Mouse (Mus musculus): ENCODE measurements around the gene Bcat2. TPM values are rescaled to one million over a fixed set of nuclear protein-coding genes. Genes with fewer than 3 reads are reported as not detected.

Bcat2 gene
- polyA plus RNA-seq, 1 experiment from 2014 or later, result 47.3 TPM

- DNase-seq (ENCODE audit: low spot score) (no peak), ATAC-seq (replicated peaks; ENCODE audit: insufficient number of reproducible peaks, low FRiP score, low TSS enrichment, low read depth) (no peak)
- H3K4me3 ChIP-seq (ENCODE audit: low read depth, low read length), result no peak overlapping the region
- peaks cover 5% of the 10 kb centered on the region; the same call in 1 of the 2 replicates for H3K27me3 ChIP-seq (ENCODE audit: control insufficient read depth, insufficient read depth, low read length)
- no peak overlapping the region for H3K9ac ChIP-seq (replicated peaks; ENCODE audit: low read length)
- no peak overlapping the region for H3K4me2 ChIP-seq (ENCODE audit: low read depth, low read length)
- H3K27ac ChIP-seq (replicated peaks; ENCODE audit: low read depth, low read length), result no peak overlapping the region
- H3K36me3 ChIP-seq (replicated peaks; ENCODE audit: control insufficient read depth, insufficient read depth, low read depth, low read length), result no peaks in the 10 kb centered on the region
- H3K9me3 ChIP-seq (replicated peaks; ENCODE audit: control insufficient read depth, low read length), result no peaks in the 10 kb centered on the region
- no peaks in the 10 kb centered on the region; the same call in 1 of the 2 replicates for H3K4me1 ChIP-seq (ENCODE audit: control insufficient read depth, insufficient read depth, low read length)
- WGBS, result 83% methylated on average over 15 of the region's 15 CpGs
Observed at GRCm38 (mm10) chr7:45635711-45636688, 66.0 kb downstream of the Bcat2 start.

DNA sequence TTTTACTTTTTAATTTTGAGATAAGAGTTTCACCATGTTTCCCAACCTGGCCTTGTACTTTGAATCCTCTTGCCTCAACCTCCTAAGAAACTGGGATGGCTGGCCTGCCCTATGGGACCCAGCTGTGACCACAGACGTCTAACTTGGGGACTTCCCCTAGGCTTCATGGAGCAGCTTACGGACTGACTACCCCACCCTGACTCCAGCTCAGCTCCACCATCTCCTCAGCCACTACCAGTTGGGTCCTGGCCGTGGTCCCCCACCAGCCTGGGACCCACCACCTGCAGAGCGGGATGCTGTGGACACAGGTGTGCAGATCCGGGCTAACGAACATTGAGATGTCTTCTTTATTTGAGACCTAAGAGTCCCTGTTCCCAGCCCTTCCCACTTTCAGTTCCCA is 67.8 kb downstream of the Bcat2 start:
- Histone ChIP-seq H3K4me1 (ENCODE audit: control insufficient read depth, insufficient read depth, low read length) (no peaks in the 10 kb centered on the region), H3K27ac (replicated peaks; ENCODE audit: low read depth, low read length) (no peak overlapping the region), H3K9me3 (replicated peaks; ENCODE audit: control insufficient read depth, low read length) (no peaks in the 10 kb centered on the region), H3K4me3 (ENCODE audit: low read depth, low read length) (no peak overlapping the region), H3K27me3 (ENCODE audit: control insufficient read depth, insufficient read depth, low read length) (no peaks in the 10 kb centered on the region), H3K4me2 (ENCODE audit: low read depth, low read length) (no peak overlapping the region), H3K36me3 (replicated peaks; ENCODE audit: control insufficient read depth, insufficient read depth, low read depth, low read length) (no peaks in the 10 kb centered on the region), H3K9ac (replicated peaks; ENCODE audit: low read length) (no peak overlapping the region)
- DNase-seq (ENCODE audit: low spot score), result no peak
- 90% methylated on average over 6 of the region's 6 CpGs for WGBS
- no peak for ATAC-seq (replicated peaks; ENCODE audit: insufficient number of reproducible peaks, low FRiP score, low TSS enrichment, low read depth)

- Histone ChIP-seq H3K36me3 (replicated peaks; ENCODE audit: control insufficient read depth, insufficient read depth, low read depth, low read length) (no peaks in the 10 kb centered on the region), H3K4me2 (ENCODE audit: low read depth, low read length) (peak overlapping the region; percentile 2; the same call in 1 of the 2 replicates), H3K4me1 (ENCODE audit: control insufficient read depth, insufficient read depth, low read length) (no peaks in the 10 kb centered on the region), H3K9ac (replicated peaks; ENCODE audit: low read length) (no peak overlapping the region), H3K9me3 (replicated peaks; ENCODE audit: control insufficient read depth, low read length) (no peaks in the 10 kb centered on the region), H3K27me3 (ENCODE audit: control insufficient read depth, insufficient read depth, low read length) (no peaks in the 10 kb centered on the region), H3K27ac (replicated peaks; ENCODE audit: low read depth, low read length) (no peak overlapping the region), H3K4me3 (ENCODE audit: low read depth, low read length) (0 out of 2 replicates have a peak overlapping the region, but pooled peaks have one; percentile 1)
- WGBS, result 17% methylated on average over 29 of the region's 29 CpGs
- ATAC-seq (replicated peaks; ENCODE audit: insufficient number of reproducible peaks, low FRiP score, low TSS enrichment, low read depth) (peak; percentile 84), DNase-seq (ENCODE audit: low spot score) (peak; percentile 99)
Observed at GRCm38 (mm10) chr7:45638623-45639401, 68.9 kb downstream of the Bcat2 start.

Other genes with a start within 250 kb of the Bcat2 start
- 5.0 and 7.2 TPM in 2 replicates for gene Trpm4, start 236.4 kb upstream of the Bcat2 start, polyA plus RNA-seq (2014; fragmentation: Nextera tagmentation; extraction: Ambion mirVana)
- 0.33 and 0.34 TPM in 2 replicates for gene Hrc, start 234.9 kb upstream of the Bcat2 start, polyA plus RNA-seq (2014; fragmentation: Nextera tagmentation; extraction: Ambion mirVana)
- gene Ppfia3, start 203.1 kb upstream of the Bcat2 start, polyA plus RNA-seq (2014; fragmentation: Nextera tagmentation; extraction: Ambion mirVana), result 7.4 TPM in 2 replicates
- gene Lin7b, start 199.6 kb upstream of the Bcat2 start, polyA plus RNA-seq (2014; fragmentation: Nextera tagmentation; extraction: Ambion mirVana), result 0.77 and 0.86 TPM in 2 replicates
- gene Snrnp70, start 174.4 kb upstream of the Bcat2 start, polyA plus RNA-seq (2014; fragmentation: Nextera tagmentation; extraction: Ambion mirVana), result 71.6 and 75.0 TPM in 2 replicates
- gene Kcna7, start 164.5 kb upstream of the Bcat2 start, polyA plus RNA-seq (2014; fragmentation: Nextera tagmentation; extraction: Ambion mirVana), result not detected in 2 replicates
- 3.9 and 5.1 TPM in 2 replicates for gene Ntf5, start 156.5 kb upstream of the Bcat2 start, polyA plus RNA-seq (2014; fragmentation: Nextera tagmentation; extraction: Ambion mirVana)
- not detected in 2 replicates for gene Lhb, start 149.3 kb upstream of the Bcat2 start, polyA plus RNA-seq (2014; fragmentation: Nextera tagmentation; extraction: Ambion mirVana)
- gene Gys1, start 135.3 kb upstream of the Bcat2 start, polyA plus RNA-seq (2014; fragmentation: Nextera tagmentation; extraction: Ambion mirVana), result 28.7 and 30.7 TPM in 2 replicates
- gene Ruvbl2, start 132.1 kb upstream of the Bcat2 start, polyA plus RNA-seq (2014; fragmentation: Nextera tagmentation; extraction: Ambion mirVana), result 172 and 179 TPM in 2 replicates
- gene Ftl1, start 110.3 kb upstream of the Bcat2 start, polyA plus RNA-seq (2014; fragmentation: Nextera tagmentation; extraction: Ambion mirVana), result 4,830 and 5,123 TPM in 2 replicates
- gene Bax, start 103.3 kb upstream of the Bcat2 start, polyA plus RNA-seq (2014; fragmentation: Nextera tagmentation; extraction: Ambion mirVana), result 151 and 168 TPM in 2 replicates
- gene Tulp2, start 88.3 kb upstream of the Bcat2 start, polyA plus RNA-seq (2014; fragmentation: Nextera tagmentation; extraction: Ambion mirVana), result 0.43 and 0.95 TPM in 2 replicates
- not detected in 2 replicates for gene Gm45808, start 83.3 kb upstream of the Bcat2 start, polyA plus RNA-seq (2014; fragmentation: Nextera tagmentation; extraction: Ambion mirVana)
- gene Dhdh, start 81.3 kb upstream of the Bcat2 start, polyA plus RNA-seq (2014; fragmentation: Nextera tagmentation; extraction: Ambion mirVana), result 2.6 and 3.1 TPM in 2 replicates
- gene Nucb1, start 59.7 kb upstream of the Bcat2 start, polyA plus RNA-seq (2014; fragmentation: Nextera tagmentation; extraction: Ambion mirVana), result 96.7 and 107 TPM in 2 replicates
- gene Ppp1r15a, start 43.9 kb upstream of the Bcat2 start, polyA plus RNA-seq (2014; fragmentation: Nextera tagmentation; extraction: Ambion mirVana), result 19.8 and 20.3 TPM in 2 replicates
- 0.62 and 1.3 TPM in 2 replicates for gene Plekha4, start 43.8 kb upstream of the Bcat2 start, polyA plus RNA-seq (2014; fragmentation: Nextera tagmentation; extraction: Ambion mirVana)
- gene Hsd17b14, start 15.3 kb upstream of the Bcat2 start, polyA plus RNA-seq (2014; fragmentation: Nextera tagmentation; extraction: Ambion mirVana), result 0.53 and 0.68 TPM in 2 replicates
- gene Fgf21, start 45.3 kb downstream of the Bcat2 start, polyA plus RNA-seq (2014; fragmentation: Nextera tagmentation; extraction: Ambion mirVana), result 0.22 TPM in 1 of 2 replicates, not detected in the other
- 0.38 TPM in 1 of 2 replicates, not detected in the other for gene Fut1, start 47.1 kb downstream of the Bcat2 start, polyA plus RNA-seq (2014; fragmentation: Nextera tagmentation; extraction: Ambion mirVana)
- gene Izumo1, start 51.7 kb downstream of the Bcat2 start, polyA plus RNA-seq (2014; fragmentation: Nextera tagmentation; extraction: Ambion mirVana), result 0.08 and 0.11 TPM in 2 replicates
- gene Rasip1, start 57.3 kb downstream of the Bcat2 start, polyA plus RNA-seq (2014; fragmentation: Nextera tagmentation; extraction: Ambion mirVana), result 5.4 and 5.7 TPM in 2 replicates
- gene Mamstr, start 69.8 kb downstream of the Bcat2 start, polyA plus RNA-seq (2014; fragmentation: Nextera tagmentation; extraction: Ambion mirVana), result 1.4 and 1.8 TPM in 2 replicates
- gene Fut2, start 96.2 kb downstream of the Bcat2 start, polyA plus RNA-seq (2014; fragmentation: Nextera tagmentation; extraction: Ambion mirVana), result 0.17 TPM in 1 of 2 replicates, not detected in the other
- 0.25 TPM in 2 replicates for gene Ntn5, start 113.9 kb downstream of the Bcat2 start, polyA plus RNA-seq (2014; fragmentation: Nextera tagmentation; extraction: Ambion mirVana)
- 0.27 and 0.42 TPM in 2 replicates for gene Sec1, start 124.2 kb downstream of the Bcat2 start, polyA plus RNA-seq (2014; fragmentation: Nextera tagmentation; extraction: Ambion mirVana)
- 6.9 and 8.7 TPM in 2 replicates for gene Car11, start 129.7 kb downstream of the Bcat2 start, polyA plus RNA-seq (2014; fragmentation: Nextera tagmentation; extraction: Ambion mirVana)
- gene Dbp, start 134.9 kb downstream of the Bcat2 start, polyA plus RNA-seq (2014; fragmentation: Nextera tagmentation; extraction: Ambion mirVana), result 4.9 and 5.6 TPM in 2 replicates
- gene Rpl18, start 145.3 kb downstream of the Bcat2 start, polyA plus RNA-seq (2014; fragmentation: Nextera tagmentation; extraction: Ambion mirVana), result 1,026 and 1,114 TPM in 2 replicates
- 14.9 and 17.3 TPM in 2 replicates for gene Sphk2, start 147.8 kb downstream of the Bcat2 start, polyA plus RNA-seq (2014; fragmentation: Nextera tagmentation; extraction: Ambion mirVana)
- 0.21 and 0.35 TPM in 2 replicates for gene Fam83e, start 151.1 kb downstream of the Bcat2 start, polyA plus RNA-seq (2014; fragmentation: Nextera tagmentation; extraction: Ambion mirVana)
- gene Spaca4, start 155.7 kb downstream of the Bcat2 start, polyA plus RNA-seq (2014; fragmentation: Nextera tagmentation; extraction: Ambion mirVana), result not detected in 2 replicates
- gene Lmtk3, start 213.6 kb downstream of the Bcat2 start, polyA plus RNA-seq (2014; fragmentation: Nextera tagmentation; extraction: Ambion mirVana), result 2.9 and 3.2 TPM in 2 replicates
- gene Sult2b1, start 214.5 kb downstream of the Bcat2 start, polyA plus RNA-seq (2014; fragmentation: Nextera tagmentation; extraction: Ambion mirVana), result 1.8 and 2.0 TPM in 2 replicates
- 168 and 170 TPM in 2 replicates for gene Cyth2, start 244.4 kb downstream of the Bcat2 start, polyA plus RNA-seq (2014; fragmentation: Nextera tagmentation; extraction: Ambion mirVana)